Mouse (Mus musculus) myocyte (in vitro differentiated cells): Measurements from ENCODE around the gene Timmdc1. TPM values are rescaled to one million over a fixed set of nuclear protein-coding genes. Genes with fewer than 3 reads are reported as not detected.
"Not testable (repeated sequence)": the region's sequence is repeated elsewhere in the genome, so short reads cannot be mapped to it uniquely, and the experiment has no call there.

ENCODE experiments used
- H3K27me3 ChIP-seq: one replicate; pipeline ENCODE4 v1.6.1; 2011; ENCODE audit not compliant: control insufficient read depth, insufficient read depth, insufficient read length
- H3K36me3 ChIP-seq: one replicate; pipeline ENCODE4 v1.6.1; 2011; ENCODE audit not compliant: control insufficient read depth, insufficient read depth
- H3K4me2 ChIP-seq: one replicate; pipeline ENCODE4 v1.6.1; 2011; ENCODE audit warnings: low read depth, control low read depth
- H3K4me3 ChIP-seq: one replicate; pipeline ENCODE4 v1.5.1; 2011; ENCODE audit warnings: mild to moderate bottlenecking, control low read depth, moderate library complexity
- H3K79me2 ChIP-seq: one replicate; pipeline ENCODE4 v1.6.1; 2011; ENCODE audit not compliant: control insufficient read depth, insufficient read depth
- H3ac ChIP-seq: one replicate; pipeline ENCODE4 v1.6.1; 2011; ENCODE audit not compliant: control insufficient read depth, insufficient read length
- CEBPB ChIP-seq: IDR thresholded peaks from 2 replicates; pipeline ENCODE4 v1.6.1; 2011; ENCODE audit warnings: mild to moderate bottlenecking, moderate library complexity; ENCODE audit not compliant: poor library complexity, insufficient read depth, severe bottlenecking
- E2F4 ChIP-seq: IDR thresholded peaks from one replicate; pipeline ENCODE4 v1.6.1; 2011; ENCODE audit warnings: mild to moderate bottlenecking, control low read depth, moderate library complexity; ENCODE audit not compliant: insufficient read depth
- MAX ChIP-seq: IDR thresholded peaks from one replicate; pipeline ENCODE4 v1.6.1; 2011; ENCODE audit warnings: low read depth, mild to moderate bottlenecking, control low read depth
- MYOD1 ChIP-seq, 3 experiments: IDR thresholded peaks; one replicate each; pipeline ENCODE4 v1.6.1; 2011; ENCODE audit warnings: control low read depth in 2 of 3, low read depth in 2 of 3, mild to moderate bottlenecking in 2 of 3, moderate library complexity in 1 of 3; ENCODE audit not compliant: insufficient read length in 2 of 3, control insufficient read depth in 1 of 3
- MYOG ChIP-seq, 3 experiments: IDR thresholded peaks; one replicate each; pipeline ENCODE4 v1.6.1; 2011; ENCODE audit warnings: control low read depth in 2 of 3, low read depth in 2 of 3, mild to moderate bottlenecking in 2 of 3; ENCODE audit not compliant: insufficient read length in 2 of 3, control insufficient read depth in 1 of 3, insufficient read depth in 1 of 3
- POLR2A ChIP-seq: IDR thresholded peaks from one replicate; pipeline ENCODE4 v1.6.1; 2011; ENCODE audit warnings: low read depth, mild to moderate bottlenecking, control low read depth, moderate library complexity; ENCODE audit not compliant: insufficient read length
- POLR2AphosphoS2 ChIP-seq: IDR thresholded peaks from one replicate; pipeline ENCODE4 v1.6.1; 2011; ENCODE audit warnings: low read depth, control low read depth; ENCODE audit not compliant: insufficient read length
- REST ChIP-seq: IDR thresholded peaks from one replicate; pipeline ENCODE4 v1.6.1; 2011; ENCODE audit warnings: mild to moderate bottlenecking, control low read depth, moderate library complexity; ENCODE audit not compliant: insufficient read depth, insufficient read length
- SRF ChIP-seq: IDR thresholded peaks from one replicate; pipeline ENCODE4 v1.6.1; 2011; ENCODE audit warnings: low read depth; ENCODE audit not compliant: control insufficient read depth, insufficient read length
- TCF12 ChIP-seq: IDR thresholded peaks from one replicate; pipeline ENCODE4 v1.6.1; 2011; ENCODE audit warnings: mild to moderate bottlenecking, control low read depth; ENCODE audit not compliant: poor library complexity, insufficient read depth, severe bottlenecking
- TCF3 ChIP-seq: IDR thresholded peaks from one replicate; pipeline ENCODE4 v1.6.1; 2011; ENCODE audit warnings: low read depth, control low read depth; ENCODE audit not compliant: insufficient read length
- USF1 ChIP-seq: IDR thresholded peaks from one replicate; pipeline ENCODE4 v1.6.1; 2011; ENCODE audit warnings: low read depth, mild to moderate bottlenecking, control low read depth, moderate library complexity
- polyA plus RNA-seq: library from polyadenylated mRNA; unstranded; fragments of >200 nt; fragmentation: generic; extraction: Trizol; gene quantifications from one replicate; pipeline ENCODE4 v1.2.1, GENCODE M21; 2012; ENCODE audit warnings: missing spikeins

Gene Timmdc1
- polyA plus RNA-seq, 1 experiment = 41.4 TPM

DNA sequence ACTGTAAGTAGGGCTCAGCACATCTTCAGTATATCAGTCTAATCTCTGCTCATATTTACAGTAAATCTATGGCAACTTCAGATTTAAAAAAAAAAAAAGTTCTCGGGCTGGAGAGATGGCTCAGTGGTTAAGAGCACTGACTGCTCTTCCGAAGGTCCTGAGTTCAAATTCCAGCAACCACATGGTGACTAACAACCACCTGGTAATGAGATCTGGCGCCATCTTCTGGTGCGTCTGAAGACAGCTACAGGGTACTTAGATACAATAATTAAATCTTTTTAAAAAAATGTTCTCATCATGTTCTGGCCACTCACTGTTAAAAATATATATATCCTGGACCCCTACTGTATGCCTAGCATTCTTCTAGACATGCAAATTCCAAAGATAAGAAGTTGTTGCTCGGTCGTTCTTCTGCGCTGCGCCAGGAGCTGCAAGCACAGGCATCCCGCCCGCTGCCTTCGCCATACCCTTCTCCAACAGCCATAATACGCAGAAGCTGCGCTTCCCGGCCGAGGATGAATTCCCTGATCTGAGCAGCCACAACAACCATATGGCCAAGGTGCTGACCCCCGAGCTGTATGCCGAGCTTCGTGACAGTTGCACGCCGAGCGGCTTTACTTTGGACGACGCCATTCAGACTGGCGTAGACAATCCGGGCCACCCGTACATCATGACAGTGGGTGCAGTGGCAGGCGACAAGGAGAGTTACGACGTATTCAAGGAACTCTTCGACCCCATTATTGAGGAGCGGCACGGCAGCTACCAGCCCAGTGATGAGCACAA lies 39.5 kb downstream of the Timmdc1 start:
- peaks cover 34% of the 10 kb centered on the region for H3K36me3 ChIP-seq
- no peak overlapping the region for H3ac ChIP-seq
- H3K4me3 ChIP-seq = no peak overlapping the region
- no peaks in the 10 kb centered on the region for H3K27me3 ChIP-seq
- TF ChIP-seq TCF3 (no peak), MYOG (IDR thresholded peaks at IDR 0.05; ENCODE audit: control insufficient read depth in 1 of 3, insufficient read depth in 1 of 3, insufficient read length in 2 of 3, low read depth in 2 of 3) (no peak), MAX (no peak), TCF12 (no peak), CEBPB (no peak), SRF (no peak)
- no peaks in the 10 kb centered on the region for H3K79me2 ChIP-seq
- H3K4me2 ChIP-seq = no peak overlapping the region

DNA sequence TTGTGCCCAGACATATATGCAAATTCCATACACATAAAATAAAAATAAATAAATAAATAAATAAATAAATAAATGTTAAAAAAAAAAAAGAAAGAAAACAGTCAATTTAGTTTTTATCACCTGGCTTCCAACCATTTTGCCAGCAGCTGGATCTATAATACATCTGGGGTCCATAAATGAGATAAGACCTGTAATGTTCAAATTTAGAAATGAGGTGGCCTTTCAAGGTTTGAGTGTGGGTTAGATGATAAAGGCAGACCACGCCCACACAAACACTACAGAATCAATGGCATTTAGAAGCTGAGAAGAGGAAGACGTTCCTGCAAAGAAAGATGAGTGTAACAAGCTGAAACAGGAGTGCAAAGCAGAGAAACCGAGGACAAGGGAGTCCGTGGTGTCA lies 41.1 kb downstream of the Timmdc1 start:
- Histone ChIP-seq H3K36me3 (peaks cover 34% of the 10 kb centered on the region), H3K4me3 (no peak overlapping the region), H3ac (no peak overlapping the region), H3K27me3 (no peaks in the 10 kb centered on the region), H3K79me2 (no peaks in the 10 kb centered on the region), H3K4me2 (no peak overlapping the region)
- no peak for TF ChIP-seq USF1
- no peak for TF ChIP-seq MYOD1 (IDR thresholded peaks at IDR 0.05; ENCODE audit: control insufficient read depth in 1 of 3, insufficient read length in 2 of 3, low read depth in 2 of 3)
- TF ChIP-seq SRF = no peak
- TF ChIP-seq POLR2A = no peak
- no peak for TF ChIP-seq TCF12
- TF ChIP-seq TCF3 = no peak
- no peak for TF ChIP-seq MYOG (IDR thresholded peaks at IDR 0.05; ENCODE audit: control insufficient read depth in 1 of 3, insufficient read depth in 1 of 3, insufficient read length in 2 of 3, low read depth in 2 of 3)
- no peak for TF ChIP-seq MAX
- no peak for TF ChIP-seq POLR2AphosphoS2
- no peak for TF ChIP-seq E2F4
- no peak for TF ChIP-seq REST
- no peak for TF ChIP-seq CEBPB

DNA sequence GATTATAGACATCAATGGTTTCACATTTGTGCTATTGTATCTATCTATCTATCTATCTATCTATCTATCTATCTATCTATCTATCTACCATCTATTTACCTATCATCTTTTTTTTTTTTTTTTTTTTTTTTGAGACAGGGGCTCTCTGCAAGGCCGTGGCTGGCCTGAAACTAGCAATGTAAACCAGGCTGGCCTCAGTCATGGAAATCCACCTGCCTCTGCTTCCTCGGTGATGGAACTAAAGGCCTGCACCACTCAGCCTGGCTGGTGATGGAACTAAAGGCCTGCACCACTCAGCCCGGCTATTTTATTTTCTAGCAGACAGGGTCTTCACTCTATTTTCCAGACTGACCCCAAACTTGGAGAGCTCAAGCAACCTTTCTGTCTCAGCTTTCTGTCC lies 44.2 kb downstream of the Timmdc1 start:
- Histone ChIP-seq H3K4me2 (no peak overlapping the region), H3K4me3 (no peak overlapping the region), H3K36me3 (peaks cover 37% of the 10 kb centered on the region), H3ac (no peak overlapping the region), H3K27me3 (no peaks in the 10 kb centered on the region), H3K79me2 (peaks cover under 1% of the 10 kb centered on the region)
- TF ChIP-seq REST (no peak), TCF12 (no peak), MYOG (IDR thresholded peaks at IDR 0.05; ENCODE audit: control insufficient read depth in 1 of 3, insufficient read depth in 1 of 3, insufficient read length in 2 of 3, low read depth in 2 of 3) (no peak), TCF3 (no peak), SRF (no peak)

DNA sequence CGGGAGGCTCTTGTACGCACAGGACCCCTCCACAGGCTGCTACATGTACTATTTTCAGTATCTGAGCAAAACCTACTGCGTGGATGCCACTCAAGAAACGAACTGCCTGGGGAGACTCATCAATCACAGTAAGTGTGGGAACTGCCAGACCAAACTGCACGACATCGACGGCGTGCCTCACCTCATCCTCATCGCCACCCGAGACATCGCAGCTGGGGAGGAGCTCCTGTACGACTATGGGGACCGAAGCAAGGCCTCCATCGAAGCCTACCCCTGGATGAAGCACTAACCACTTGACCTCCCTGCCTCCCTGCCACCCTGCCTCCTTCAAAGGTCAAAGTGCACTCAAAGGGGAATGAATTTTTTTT lies 45.2 kb downstream of the Timmdc1 start:
- not testable (repeated sequence) for H3K4me2 ChIP-seq, H3K79me2 ChIP-seq, H3K27me3 ChIP-seq, H3ac ChIP-seq, H3K4me3 ChIP-seq
- peaks cover 31% of the 10 kb centered on the region for H3K36me3 ChIP-seq

DNA sequence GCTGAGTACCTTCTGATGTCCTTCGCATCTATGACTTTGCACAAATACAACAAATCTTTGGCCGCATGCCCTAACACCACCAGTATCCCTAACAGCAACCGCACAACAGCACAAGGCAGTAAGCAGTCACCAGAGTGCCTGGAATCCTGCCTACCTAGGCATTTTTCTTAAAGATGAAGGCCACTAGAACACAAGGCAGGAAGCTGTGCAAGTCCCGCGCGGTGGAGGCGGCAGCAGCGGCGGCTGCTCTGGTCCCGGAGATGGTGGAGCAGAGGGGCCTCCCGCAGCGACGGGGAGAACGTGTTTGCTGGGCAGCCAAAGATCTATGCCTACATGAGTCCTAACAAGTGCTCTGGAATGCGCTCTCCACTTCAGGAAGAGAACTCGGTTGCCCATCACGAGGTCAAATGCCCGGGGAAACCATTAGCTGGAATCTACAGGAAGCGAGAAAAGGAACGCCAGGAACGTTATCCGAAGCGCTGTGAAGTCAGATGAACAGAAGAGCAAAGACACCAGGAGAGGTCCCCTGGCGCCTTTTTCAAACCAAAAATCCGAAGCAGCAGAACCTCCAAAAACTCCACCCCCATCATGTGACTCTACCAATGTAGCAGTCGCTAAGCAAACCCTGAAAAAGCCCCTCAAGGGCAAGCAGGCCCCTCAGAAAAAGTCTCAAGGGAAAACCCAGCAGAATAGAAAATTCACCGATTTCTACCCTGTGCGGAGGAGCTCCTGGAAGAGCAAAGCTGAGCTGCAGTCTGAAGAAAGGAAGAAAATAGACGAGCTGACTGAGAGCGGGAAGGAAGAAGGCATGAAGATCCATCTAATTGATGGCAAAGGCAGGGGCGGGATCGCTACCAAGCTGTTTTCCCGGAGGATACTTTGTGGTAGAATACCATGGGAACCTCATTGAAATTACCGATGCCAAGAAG lies 45.9 kb downstream of the Timmdc1 start:
- no peaks in the 10 kb centered on the region for H3K27me3 ChIP-seq
- no peak overlapping the region for H3ac ChIP-seq
- H3K4me2 ChIP-seq = no peak overlapping the region
- no peak overlapping the region for H3K4me3 ChIP-seq
- H3K36me3 ChIP-seq = peaks cover 31% of the 10 kb centered on the region
- peaks cover 15% of the 10 kb centered on the region for H3K79me2 ChIP-seq
- TF ChIP-seq E2F4 (no peak), POLR2AphosphoS2 (no peak), TCF3 (no peak)
